Mouse (Mus musculus): ENCODE data around the gene Cux1. TPM values are rescaled to one million over a fixed set of nuclear protein-coding genes. Genes with fewer than 3 reads are reported as not detected.

The Cux1 gene
- polyA plus RNA-seq, 1 experiment from 2014 or later = 131 TPM

DNA sequence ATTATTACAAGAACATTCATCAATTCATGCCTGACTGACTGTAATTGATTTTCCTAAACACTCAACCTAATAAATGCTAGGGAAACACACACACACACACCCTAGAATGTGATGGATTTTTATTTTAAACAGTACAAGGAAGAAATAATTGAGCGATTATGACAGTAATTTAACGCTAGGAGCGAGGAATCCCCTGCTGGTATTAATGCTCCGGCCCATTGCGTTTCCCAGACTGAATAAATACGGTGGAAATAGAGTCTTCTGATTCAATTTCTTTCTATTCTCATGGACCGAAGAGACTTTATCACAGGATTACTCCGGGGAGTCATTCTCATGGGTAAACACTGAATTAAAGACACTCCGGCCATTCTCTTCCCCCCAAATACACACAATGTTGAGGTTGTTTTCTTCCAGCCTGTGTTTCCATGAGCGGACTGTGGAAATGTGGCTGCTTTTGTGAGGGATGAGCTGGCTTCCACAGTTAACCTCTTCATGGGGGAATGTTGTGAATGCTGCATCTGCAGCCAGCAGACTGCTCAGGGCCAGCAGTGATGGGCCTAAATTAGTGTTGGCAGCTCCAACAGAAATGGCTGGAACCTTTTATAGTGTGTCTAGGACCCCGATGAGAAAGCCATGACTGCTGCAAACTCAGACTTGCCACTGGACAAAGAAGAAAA is 234.4 kb downstream of the Cux1 start:
- 94% methylated on average over 11 of the region's 11 CpGs for WGBS (ENCODE audit: missing documents)
- Histone ChIP-seq H3K79me2 (ENCODE audit: inconsistent target) (no peaks in the 10 kb centered on the region), H3K27ac (no peak overlapping the region), H3K36me3 (ENCODE audit: inconsistent target) (peaks cover 32% of the 10 kb centered on the region; the same call in 1 of the 2 replicates), H3K4me3 (ENCODE audit: inconsistent target) (no peak overlapping the region)

DNA sequence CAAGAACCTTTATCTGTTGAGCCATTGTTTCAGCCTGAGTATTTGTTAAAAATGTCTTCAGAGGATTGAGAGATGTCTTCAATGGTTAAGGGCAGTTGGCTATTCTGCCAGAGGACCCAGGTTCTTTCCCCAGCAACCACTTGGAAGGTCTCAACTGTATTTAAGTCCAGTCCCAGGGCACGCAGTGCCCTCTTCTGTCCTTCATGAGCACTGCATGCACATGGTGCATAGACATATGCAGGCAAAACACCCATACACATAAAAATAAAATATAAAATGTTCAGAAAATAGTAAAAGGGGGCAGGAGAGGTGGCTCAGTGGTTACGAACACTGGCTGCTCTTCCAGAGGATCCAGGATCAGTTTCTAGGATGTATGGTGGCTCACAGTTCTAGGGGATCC is 239.6 kb downstream of the Cux1 start:
- Histone ChIP-seq H3K36me3 (ENCODE audit: inconsistent target) (peaks cover 46% of the 10 kb centered on the region; the same call in 1 of the 2 replicates), H3K79me2 (ENCODE audit: inconsistent target) (no peaks in the 10 kb centered on the region), H3K4me3 (ENCODE audit: inconsistent target) (no peak overlapping the region), H3K27ac (no peak overlapping the region)
- 100% methylated on average over 2 of the region's 2 CpGs for WGBS (ENCODE audit: missing documents)

DNA sequence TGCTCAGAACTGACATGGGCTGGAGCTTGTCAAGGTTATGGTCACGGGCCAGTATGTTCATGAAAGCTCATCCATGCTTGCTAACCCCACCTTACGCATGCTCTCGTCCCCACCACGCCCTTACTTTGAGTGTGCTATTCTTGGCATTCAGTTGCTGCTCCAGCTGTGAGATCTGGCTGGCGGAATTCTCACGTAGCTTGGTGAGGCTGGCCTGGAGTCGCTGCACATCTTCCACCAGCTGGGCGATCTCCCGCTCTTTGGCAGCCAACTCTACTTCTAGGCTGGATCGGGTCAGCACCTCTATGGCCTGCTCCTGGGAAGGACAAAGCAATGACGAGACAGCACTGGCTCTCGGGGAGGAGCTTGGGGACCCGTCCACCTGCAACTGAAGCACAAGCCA is 240.7 kb downstream of the Cux1 start:
- H3K36me3 ChIP-seq (ENCODE audit: inconsistent target) = peaks cover 51% of the 10 kb centered on the region; the same call in 1 of the 2 replicates
- H3K4me3 ChIP-seq (ENCODE audit: inconsistent target) = no peak overlapping the region
- no peaks in the 10 kb centered on the region for H3K79me2 ChIP-seq (ENCODE audit: inconsistent target)
- WGBS (ENCODE audit: missing documents) = 95% methylated on average over 13 of the region's 13 CpGs
- no peak overlapping the region for H3K27ac ChIP-seq

DNA sequence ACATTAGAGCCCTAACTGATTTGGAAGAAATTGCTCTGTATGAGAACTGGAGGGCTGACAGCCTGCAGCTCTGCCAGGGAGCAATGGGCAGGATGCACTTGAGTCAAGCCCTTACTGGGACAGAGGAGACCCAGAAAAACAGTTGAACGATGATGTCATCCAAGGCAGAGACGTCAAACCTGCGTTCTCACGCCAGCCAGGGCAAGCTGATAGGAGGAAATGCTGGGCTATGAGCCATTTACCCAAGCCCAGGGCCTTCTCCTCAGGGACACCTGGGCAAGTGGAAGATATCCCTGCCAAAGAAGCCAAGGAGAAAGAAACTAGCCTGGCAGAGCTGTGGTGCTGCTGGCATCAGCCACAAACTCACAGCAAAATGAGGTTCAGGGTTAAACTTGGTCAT is 242.8 kb downstream of the Cux1 start:
- no peak overlapping the region for H3K27ac ChIP-seq
- no peaks in the 10 kb centered on the region for H3K79me2 ChIP-seq (ENCODE audit: inconsistent target)
- H3K36me3 ChIP-seq (ENCODE audit: inconsistent target) = peaks cover 62% of the 10 kb centered on the region; the same call in 1 of the 2 replicates
- 82% methylated on average over 4 of the region's 4 CpGs for WGBS (ENCODE audit: missing documents)
- no peak overlapping the region for H3K4me3 ChIP-seq (ENCODE audit: inconsistent target)

DNA sequence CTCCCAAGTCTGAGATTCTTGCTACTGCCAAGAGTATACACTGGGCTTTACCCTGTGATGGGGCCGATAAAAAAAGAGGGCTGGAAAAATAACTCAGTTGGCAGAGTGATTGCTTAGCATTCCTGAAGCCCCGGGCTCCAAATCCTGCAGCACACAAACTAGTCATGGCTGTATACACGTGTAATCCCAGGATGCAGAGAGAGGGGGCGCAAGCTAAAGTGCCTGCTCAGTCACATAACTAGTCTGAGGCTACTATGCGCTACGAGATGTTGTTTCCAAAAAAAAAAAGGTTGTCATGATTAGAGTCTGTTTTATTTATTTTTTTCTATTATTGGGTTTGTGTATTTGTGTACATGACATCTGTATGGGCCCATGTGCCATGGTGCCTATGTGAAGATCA is 245.9 kb downstream of the Cux1 start:
- 95% methylated on average over 6 of the region's 6 CpGs for WGBS (ENCODE audit: missing documents)
- no peak overlapping the region for H3K27ac ChIP-seq
- H3K4me3 ChIP-seq (ENCODE audit: inconsistent target) = no peak overlapping the region
- H3K36me3 ChIP-seq (ENCODE audit: inconsistent target) = peaks cover 60% of the 10 kb centered on the region
- H3K79me2 ChIP-seq (ENCODE audit: inconsistent target) = no peaks in the 10 kb centered on the region

DNA sequence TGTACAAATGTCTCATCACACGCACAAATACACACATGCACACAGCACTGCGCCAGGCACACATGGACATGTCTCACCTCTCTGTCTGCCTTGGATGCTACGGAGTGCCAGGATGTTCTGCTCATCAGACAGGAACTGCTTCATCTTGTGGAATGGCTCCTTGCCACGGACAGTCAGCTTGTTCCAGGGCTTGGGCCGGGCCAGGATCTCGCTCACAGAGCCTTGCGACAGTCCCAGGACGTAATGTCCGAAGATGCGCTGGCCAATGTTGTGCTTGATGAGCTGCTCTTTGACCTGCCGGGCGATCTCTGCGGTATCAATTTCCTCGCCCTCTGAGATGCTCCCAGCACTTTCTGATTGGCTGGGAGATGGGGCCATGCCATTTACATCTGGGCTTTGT is 254.7 kb downstream of the Cux1 start:
- peaks cover 70% of the 10 kb centered on the region for H3K36me3 ChIP-seq (ENCODE audit: inconsistent target)
- WGBS (ENCODE audit: missing documents) = 97% methylated on average over 14 of the region's 14 CpGs

DNA sequence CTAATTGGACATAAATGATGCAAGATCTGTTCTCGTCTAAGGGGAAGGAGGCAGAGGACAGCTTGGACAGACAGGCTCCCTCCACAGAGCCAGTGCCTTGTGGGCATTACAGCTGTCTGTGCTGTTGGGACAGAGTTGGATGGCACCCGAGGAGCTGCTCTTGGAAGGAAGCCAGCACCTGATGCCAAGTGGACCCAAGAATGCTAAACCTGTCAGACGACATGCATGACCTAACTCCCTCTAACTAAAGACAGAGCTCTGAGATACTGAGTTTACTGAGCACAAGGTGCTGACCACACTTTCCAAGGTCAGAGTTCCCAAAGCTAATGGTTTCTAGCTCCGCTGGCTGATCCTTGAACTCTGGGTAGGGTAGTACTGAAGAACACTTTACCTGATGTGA is 255.1 kb downstream of the Cux1 start:
- Histone ChIP-seq H3K79me2 (ENCODE audit: inconsistent target) (no peaks in the 10 kb centered on the region), H3K27ac (no peak overlapping the region), H3K36me3 (ENCODE audit: inconsistent target) (peaks cover 74% of the 10 kb centered on the region), H3K4me3 (ENCODE audit: inconsistent target) (no peak overlapping the region)
- 81% methylated on average over 4 of the region's 4 CpGs for WGBS (ENCODE audit: missing documents)

More for the DNA sequence above, 254.7 kb downstream of the Cux1 start:
- Histone ChIP-seq H3K79me2 (ENCODE audit: inconsistent target) (no peaks in the 10 kb centered on the region), H3K4me3 (ENCODE audit: inconsistent target) (no peak overlapping the region), H3K27ac (no peak overlapping the region)

DNA sequence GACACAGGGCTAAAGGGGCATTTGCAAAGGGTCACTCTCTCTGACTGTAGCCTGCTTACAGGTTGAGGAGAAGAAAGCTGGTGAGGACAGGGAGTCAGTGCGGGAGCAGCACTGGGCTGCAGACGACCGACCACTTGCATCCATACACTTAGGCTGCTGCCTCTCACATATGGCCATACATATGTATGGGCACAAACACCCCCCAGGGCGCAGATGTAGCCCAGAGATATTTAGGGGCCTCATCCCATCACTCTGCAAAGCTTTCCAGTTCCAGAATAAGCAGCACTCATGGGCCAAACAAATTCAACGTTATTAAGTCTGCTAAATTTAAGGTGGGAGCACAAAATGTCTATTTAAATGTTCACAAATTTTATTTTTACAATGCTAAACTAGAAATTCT is 261.0 kb downstream of the Cux1 start:
- Histone ChIP-seq H3K79me2 (ENCODE audit: inconsistent target) (no peaks in the 10 kb centered on the region), H3K27ac (no peak overlapping the region), H3K4me3 (ENCODE audit: inconsistent target) (no peak overlapping the region), H3K36me3 (ENCODE audit: inconsistent target) (peaks cover 66% of the 10 kb centered on the region)
- 86% methylated on average over 5 of the region's 5 CpGs for WGBS (ENCODE audit: missing documents)

DNA sequence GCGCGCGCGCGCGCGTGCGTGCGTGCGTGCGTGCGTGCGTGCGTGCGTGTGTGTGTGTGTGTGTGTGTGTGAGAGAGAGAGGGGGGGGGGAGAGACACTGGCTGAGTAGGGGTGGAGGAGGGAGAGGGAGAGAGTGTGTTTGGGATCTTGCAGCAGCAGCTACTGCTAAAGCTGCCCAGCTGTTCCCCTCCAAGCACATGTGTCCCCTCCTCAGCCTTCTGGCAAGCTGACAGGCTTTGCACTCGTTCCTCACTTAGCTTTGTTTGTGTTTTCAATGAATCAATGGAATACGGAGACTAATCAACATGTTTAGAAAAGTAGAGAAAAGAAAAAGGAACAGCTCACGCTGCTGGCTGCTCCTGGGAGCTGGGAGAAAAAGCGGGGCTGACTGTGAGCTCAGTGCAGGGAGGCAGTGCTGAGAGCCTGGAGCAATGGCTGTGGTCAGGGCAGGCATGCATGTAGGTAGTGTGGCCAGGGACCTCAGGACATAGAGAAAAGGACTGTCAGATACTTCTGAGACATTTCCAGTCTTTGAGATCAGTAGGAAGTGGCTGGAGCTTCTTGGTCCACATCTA is 263.8 kb downstream of the Cux1 start:
- no peaks in the 10 kb centered on the region for H3K79me2 ChIP-seq (ENCODE audit: inconsistent target)
- 90% methylated on average over 4 of the region's 19 CpGs for whole genome bisulfite sequencing (ENCODE audit: missing documents)
- H3K27ac ChIP-seq = no peak overlapping the region
- H3K4me3 ChIP-seq (ENCODE audit: inconsistent target) = no peak overlapping the region
- peaks cover 74% of the 10 kb centered on the region for H3K36me3 ChIP-seq (ENCODE audit: inconsistent target)

DNA sequence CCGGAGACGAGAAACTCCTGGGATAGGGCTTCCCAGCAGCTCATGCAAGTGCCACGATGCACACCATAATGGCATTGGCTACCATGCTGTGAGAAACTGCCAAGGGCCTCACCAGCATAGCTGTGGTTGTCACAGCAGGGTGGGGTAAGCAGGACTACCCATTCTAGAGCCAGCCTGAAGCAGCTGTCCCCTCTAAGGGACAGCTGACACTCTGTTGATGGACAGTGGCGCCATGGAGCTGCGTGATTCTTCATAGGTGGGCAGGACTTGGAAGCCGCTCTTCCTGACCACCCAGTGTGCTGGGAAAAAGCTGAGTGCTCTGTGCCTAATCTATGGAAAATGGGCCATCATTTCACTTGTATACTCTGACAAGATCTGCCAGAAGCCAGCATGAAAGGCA is 266.4 kb downstream of the Cux1 start:
- Histone ChIP-seq H3K79me2 (ENCODE audit: inconsistent target) (no peaks in the 10 kb centered on the region), H3K4me3 (ENCODE audit: inconsistent target) (no peak overlapping the region), H3K27ac (no peak overlapping the region), H3K36me3 (ENCODE audit: inconsistent target) (peaks cover 53% of the 10 kb centered on the region)
- WGBS (ENCODE audit: missing documents) = 98% methylated on average over 6 of the region's 6 CpGs

DNA sequence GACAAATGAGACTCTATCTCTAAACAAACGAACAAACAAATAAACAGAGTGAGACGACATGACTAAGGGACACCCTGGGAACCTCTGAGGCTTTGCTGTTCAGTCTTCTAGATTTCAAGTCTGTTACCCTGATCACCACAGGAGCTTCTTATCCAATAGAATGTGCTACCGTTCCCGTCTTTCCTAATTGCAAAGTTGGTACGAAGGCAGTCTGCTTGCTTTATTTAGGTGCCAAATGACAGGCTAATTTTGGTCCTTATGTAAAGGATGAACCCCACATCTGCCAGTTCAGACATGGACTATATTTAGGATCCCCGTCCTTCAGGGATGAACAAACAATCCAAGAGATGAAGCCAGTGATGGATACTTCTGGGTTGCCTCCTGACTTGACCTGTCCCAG is 269.6 kb downstream of the Cux1 start:
- 94% methylated on average over 6 of the region's 6 CpGs for WGBS (ENCODE audit: missing documents)
- Histone ChIP-seq H3K4me3 (ENCODE audit: inconsistent target) (no peak overlapping the region), H3K79me2 (ENCODE audit: inconsistent target) (no peaks in the 10 kb centered on the region), H3K27ac (no peak overlapping the region), H3K36me3 (ENCODE audit: inconsistent target) (peaks cover 34% of the 10 kb centered on the region; the same call in 1 of the 2 replicates)

DNA sequence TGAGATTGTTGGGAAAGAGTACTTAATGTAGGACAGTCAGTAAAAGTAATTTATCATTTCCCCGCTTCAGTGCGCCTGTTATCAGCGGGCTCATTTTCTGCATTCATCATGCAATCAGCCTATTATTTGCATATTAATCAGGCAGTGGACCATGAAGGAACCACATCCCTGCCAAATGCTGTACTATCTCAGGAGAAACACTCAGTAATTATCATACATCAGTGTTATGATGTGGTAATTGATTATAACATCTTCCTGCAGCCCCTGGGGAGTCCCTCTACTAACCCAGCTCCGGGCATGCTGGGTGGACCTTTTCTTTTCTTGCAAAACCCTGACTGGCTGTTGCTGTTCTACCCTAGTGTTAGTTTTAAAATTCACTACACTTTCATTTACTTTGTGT is 270.4 kb downstream of the Cux1 start:
- Histone ChIP-seq H3K27ac (no peak overlapping the region), H3K79me2 (ENCODE audit: inconsistent target) (no peaks in the 10 kb centered on the region), H3K4me3 (ENCODE audit: inconsistent target) (no peak overlapping the region), H3K36me3 (ENCODE audit: inconsistent target) (peaks cover 34% of the 10 kb centered on the region; the same call in 1 of the 2 replicates)
- WGBS (ENCODE audit: missing documents) = 95% methylated on average over 4 of the region's 4 CpGs

DNA sequence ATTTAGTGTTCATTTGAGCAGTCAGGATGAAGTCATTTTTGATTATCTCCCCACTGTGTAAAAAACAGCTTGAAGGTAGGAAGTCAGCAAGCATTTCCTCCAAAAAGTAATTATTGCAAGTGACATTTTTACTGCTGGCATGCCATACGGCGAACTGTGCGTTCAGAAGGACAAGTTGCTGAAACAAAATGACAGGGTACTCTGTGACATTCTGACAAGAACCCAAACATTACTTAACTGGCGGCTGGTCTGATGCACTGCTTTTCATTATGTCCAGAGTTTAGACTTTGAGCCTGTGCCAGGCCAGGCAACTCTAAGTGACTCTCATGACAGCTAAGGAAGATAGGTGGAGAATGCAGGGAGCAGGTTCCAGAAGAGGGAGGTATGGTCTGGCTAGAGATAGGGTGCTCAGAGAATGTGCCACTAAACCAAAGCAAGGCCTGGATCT is 274.3 kb downstream of the Cux1 start:
- WGBS (ENCODE audit: missing documents) = 95% methylated on average over 4 of the region's 4 CpGs
- peaks cover 23% of the 10 kb centered on the region; the same call in 1 of the 2 replicates for H3K36me3 ChIP-seq (ENCODE audit: inconsistent target)
- H3K27ac ChIP-seq = no peak overlapping the region
- no peak overlapping the region for H3K4me3 ChIP-seq (ENCODE audit: inconsistent target)
- H3K79me2 ChIP-seq (ENCODE audit: inconsistent target) = no peaks in the 10 kb centered on the region

DNA sequence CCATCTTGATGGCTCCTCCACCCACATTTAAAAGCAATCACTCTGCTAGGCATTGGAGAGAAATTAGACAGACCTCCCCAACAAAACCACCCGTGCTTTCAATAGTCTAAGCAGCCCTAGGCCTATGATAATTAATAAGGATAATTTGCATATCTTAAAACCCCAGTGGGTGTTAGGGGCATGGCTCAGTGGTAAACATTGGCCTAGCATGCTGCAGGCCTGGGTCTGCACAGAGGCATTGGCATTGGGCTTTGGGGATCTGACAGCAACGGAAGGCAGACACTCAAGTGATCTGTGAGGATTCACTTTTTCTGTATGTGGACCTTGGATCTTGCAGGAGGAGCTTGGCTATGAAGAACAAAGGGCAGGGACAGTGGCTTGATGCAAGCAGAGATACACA is 274.9 kb downstream of the Cux1 start:
- peaks cover 25% of the 10 kb centered on the region; the same call in 1 of the 2 replicates for H3K36me3 ChIP-seq (ENCODE audit: inconsistent target)

DNA sequence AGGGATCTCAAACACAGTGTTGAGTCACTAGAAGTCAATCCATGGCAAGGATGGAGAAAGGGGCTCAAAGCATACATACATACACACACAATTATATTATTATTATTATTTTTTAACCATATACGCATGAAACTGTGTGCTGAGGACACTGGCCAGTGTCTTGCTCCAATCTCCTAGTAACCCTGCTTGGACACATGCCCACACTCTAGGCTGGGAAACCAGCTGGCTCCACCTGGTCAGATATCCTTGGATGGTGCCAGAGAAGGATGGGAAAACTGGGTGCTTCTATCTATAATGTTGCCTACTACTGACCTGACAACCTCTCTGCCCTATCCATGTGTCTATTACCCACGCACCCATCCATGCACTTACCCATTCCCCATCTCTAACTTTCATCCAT is 275.7 kb downstream of the Cux1 start:
- WGBS (ENCODE audit: missing documents) = 94% methylated on average over 2 of the region's 2 CpGs
- no peak overlapping the region for H3K4me3 ChIP-seq (ENCODE audit: inconsistent target)
- H3K36me3 ChIP-seq (ENCODE audit: inconsistent target) = peaks cover 30% of the 10 kb centered on the region; the same call in 1 of the 2 replicates
- no peak overlapping the region for H3K27ac ChIP-seq
- H3K79me2 ChIP-seq (ENCODE audit: inconsistent target) = no peaks in the 10 kb centered on the region

More for the DNA sequence above, 274.9 kb downstream of the Cux1 start:
- H3K4me3 ChIP-seq (ENCODE audit: inconsistent target) = no peak overlapping the region
- 81% methylated on average over 2 of the region's 2 CpGs for WGBS (ENCODE audit: missing documents)
- H3K27ac ChIP-seq = no peak overlapping the region
- H3K79me2 ChIP-seq (ENCODE audit: inconsistent target) = no peaks in the 10 kb centered on the region

Data from macrophage (primary cell).